Mouse (Mus musculus) frontal cortex, postnatal 25 days (tissue): ENCODE results near the gene Glud1.
"Not testable (repeated sequence)": the region's sequence is repeated elsewhere in the genome, so short reads cannot be mapped to it uniquely, and the experiment has no call there.

Experiments
- DNase-seq, 2 experiments: peaks; one replicate each; pipeline ENCODE4 v3.0.0; 2022; ENCODE audit warnings: low spot score in 2 of 2

Gene Glud1

GRCm38 (mm10) chr14:34353326-34353725 is 42.8 kb downstream of the Glud1 start:
- DNase-seq = no peak

GRCm38 (mm10) chr14:34354456-34354855 is 43.9 kb downstream of the Glud1 start:
- no peak for DNase-seq

- DNase-seq = no peak
These were observed 44.8 kb downstream of the Glud1 start, which contains the start of gene Fam25c for GRCm38 (mm10) chr14:34355301-34355700. Gene Fam25c (minus strand): TSS chr14:34355433.

GRCm38 (mm10) chr14:34357671-34358455 is 47.3 kb downstream of the Glud1 start:
- DNase-seq = no peak

DNA sequence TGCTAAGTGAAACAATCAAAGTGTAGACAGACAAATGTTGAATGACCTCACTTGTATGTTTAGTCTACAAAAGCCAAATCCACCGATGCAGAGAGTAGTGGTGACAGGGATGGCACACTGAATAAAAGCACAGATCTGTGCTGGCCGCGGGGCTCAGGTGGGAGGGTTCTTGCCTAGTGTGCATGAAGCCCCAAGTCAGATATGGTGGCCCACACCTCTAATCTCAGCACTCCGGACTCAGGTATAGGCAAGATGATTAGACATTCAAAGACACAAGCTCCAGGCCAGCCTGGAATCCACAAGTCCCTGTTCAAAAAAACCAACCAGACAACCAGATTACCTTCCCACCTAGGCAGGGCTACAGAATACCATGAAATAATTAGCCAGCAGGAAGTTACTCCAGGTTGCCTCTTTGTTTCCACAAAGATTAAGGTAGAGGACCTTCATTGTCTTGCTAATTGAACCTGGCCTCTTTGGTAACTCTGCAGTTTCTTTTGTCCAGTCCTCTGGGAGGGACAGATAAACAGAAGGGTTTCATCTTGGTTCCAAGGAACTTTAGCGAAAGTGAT is 49.2 kb downstream of the Glud1 start:
- DNase-seq = no peak

DNA sequence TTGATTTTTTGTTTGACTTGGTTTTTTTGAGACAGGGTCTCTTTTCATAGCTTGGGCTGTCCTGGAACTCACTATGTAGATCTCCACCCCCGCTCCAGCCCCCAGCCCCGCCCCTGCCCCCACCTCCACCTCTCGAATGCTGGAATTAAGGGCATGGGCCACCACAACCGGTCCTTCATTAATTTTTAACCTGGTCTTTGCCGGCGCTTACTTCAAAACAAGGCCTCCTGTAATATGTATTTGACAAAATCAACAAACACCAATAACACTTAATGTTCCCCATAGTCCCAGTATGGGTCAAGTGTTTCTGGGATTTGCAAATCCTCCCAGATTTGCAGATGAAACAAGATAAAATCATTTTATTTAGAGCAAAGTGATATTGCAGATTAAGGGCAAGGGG is 49.7 kb downstream of the Glud1 start:
- DNase-seq = no peak

DNA sequence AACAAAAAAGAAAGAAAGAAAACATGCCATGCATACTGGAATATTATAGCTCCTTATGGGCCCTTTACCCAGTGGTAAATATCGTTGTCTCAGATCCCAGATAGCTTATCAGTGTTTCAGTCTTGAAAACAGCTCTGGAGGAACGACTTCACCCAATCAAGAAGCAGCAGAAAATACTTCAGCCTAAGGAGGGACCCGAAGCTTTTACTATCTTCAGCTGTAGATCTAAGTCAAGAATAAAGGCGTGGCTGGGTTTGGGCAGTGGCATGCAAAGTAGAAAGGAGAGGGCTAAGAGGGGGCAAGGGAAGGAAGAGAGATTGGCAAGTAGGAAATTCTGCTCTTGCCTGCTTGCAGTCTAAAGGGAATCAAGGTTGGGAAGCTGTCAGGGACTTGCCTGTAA is 51.6 kb downstream of the Glud1 start:
- DNase-seq = no peak

DNA sequence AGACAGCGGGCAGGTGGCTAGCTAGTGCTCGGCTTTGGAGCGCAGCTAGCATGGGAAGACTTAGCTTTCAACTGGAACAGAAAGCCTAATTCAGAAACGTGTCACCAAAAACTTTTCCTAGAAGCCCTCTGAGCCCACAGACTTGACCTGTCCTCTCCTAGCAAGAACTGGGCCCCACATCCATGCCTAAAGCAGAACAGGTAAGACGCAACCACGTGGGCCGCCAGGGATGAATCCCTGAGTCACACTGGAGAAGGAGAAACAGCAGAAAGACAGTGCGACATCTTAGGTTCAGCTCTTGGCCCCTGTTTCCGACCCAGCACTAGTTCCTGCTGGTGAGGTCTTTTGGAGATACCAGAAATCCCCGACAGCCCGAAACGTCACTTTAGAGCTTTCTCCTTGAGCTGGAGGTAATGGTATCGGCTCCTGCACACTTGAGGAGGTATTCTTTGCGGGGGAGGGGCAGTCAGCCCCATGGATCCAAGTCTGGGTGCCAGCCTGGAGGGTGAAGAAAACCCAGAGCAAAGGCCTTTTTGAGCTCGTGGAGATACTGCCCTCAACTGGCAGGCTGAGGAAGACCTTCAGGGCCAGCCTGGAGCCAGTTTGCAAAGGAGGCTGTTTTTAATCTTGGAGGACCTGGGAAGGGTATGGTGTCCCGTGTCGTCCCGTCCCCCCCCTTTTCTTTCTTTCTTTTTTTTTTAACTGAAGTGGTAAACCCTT is 52.4 kb downstream of the Glud1 start:
- peak; percentile 46 to 48 for DNase-seq

GRCm38 (mm10) chr14:34363490-34364253 is 53.1 kb downstream of the Glud1 start:
- DNase-seq = peak; percentile 19 to 25

GRCm38 (mm10) chr14:34364254-34365146 is 54.0 kb downstream of the Glud1 start:
- DNase-seq = not testable (repeated sequence)

DNA sequence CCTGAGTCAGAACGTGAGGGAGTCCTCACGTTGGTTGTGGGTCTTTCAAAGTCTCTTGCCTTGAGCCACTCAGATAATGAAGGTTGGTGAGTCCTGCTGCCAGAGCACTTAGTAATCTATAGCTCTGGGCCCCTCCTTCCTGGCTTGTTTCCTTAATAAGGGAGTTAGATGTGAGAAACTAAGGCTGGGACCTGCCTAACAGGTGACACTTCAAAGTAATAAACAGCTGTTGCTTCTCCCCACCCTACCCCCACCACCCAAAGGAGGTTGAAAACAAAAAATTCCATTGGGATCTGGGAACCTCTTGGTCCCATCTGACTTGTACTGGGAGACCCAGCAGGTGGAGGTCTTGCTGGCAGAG is 54.6 kb downstream of the Glud1 start:
- no peak for DNase-seq

DNA sequence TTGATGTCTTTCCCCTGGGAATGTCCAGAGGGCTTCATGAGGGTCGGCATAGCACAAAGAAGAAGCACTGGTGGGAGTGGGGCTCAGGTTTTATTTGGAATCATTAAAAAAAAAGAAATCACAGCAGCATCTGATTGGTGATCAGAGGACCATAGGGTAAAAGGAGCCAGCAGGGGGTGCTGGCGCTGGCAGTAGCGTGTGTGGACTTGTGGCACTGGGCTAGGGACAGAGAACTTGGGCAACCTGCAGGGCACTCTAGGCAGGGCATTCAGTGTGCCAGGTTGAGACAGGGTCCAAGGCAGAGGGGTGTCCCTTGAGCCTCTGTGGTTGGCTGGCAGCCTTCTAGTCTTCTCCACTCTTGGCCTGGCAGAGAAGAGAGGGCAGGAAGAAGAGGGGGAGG is 59.7 kb downstream of the Glud1 start:
- DNase-seq = no peak

GRCm38 (mm10) chr14:34370921-34371320 is 60.4 kb downstream of the Glud1 start:
- DNase-seq = no peak

GRCm38 (mm10) chr14:34371763-34372162 is 61.2 kb downstream of the Glud1 start:
- no peak for DNase-seq

DNA sequence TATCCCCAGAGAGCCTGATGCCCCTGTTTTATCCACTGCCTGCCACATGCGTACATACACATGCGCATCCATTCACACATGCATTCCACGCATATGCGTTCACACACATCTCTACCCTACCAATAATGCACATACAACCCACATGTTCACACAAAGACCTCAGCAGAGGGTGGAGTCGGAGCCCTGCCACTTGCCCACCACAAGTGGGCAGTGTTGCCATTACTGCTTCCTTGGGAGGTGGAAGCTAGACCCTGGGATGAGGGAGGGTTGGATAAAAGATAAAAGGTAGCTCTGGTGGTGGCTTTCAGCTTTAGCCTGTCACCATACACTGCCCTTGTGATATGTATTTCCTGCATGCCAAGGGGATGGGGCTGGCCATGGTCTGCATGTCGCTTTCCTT is 62.1 kb downstream of the Glud1 start:
- DNase-seq = peak; percentile 41 to 42

- DNase-seq = no peak
These were observed 63.1 kb downstream of the Glud1 start for GRCm38 (mm10) chr14:34373581-34373980.

DNA sequence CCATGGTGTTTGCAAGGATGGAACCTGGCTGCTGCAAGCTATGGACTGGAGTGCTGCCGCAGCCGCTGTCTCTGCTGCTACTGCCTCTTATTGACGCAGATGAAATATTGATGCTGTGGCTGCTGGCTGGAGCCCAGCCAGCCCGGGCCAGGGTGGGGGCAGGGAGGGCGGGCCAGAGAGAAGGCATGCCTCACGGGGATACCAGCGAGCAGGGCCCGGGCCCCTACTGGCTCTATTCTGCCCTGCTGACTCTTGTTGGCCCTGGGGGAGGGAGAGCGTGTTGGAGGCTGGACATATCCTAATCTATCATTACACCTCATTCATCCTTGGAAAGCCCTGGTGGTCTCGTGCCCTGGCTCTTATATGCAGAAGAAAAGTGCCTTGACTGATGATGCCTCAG is 64.0 kb downstream of the Glud1 start, which contains the start of gene Sncg:
Gene Sncg (minus strand): TSS at position 213 of the 400 bp plus-strand sequence.
- no peak for DNase-seq

GRCm38 (mm10) chr14:34375415-34375904 is 64.9 kb downstream of the Glud1 start, which contains the start of gene Mmrn2:
Gene Mmrn2 (plus strand): TSS chr14:34375465.
- DNase-seq = no peak

DNA sequence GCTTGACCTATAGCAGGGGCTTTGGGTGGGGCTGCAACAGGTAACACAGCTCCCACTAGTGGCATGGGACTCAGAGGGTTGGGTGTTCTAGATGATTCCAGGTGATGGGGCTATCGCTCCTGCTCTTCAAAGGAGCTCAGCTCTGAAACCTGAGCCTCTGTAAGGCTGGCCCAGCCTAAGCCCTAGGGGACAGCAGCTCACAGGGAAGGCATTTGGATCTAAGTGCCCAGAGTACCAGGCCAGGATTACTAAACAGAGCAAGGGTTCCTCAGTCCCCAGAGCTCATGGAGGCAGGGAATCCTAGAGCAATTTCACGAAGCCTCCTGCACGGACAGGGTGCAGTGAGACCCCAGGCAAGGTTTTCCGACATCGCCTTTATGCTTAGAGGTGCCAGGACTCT is 65.4 kb downstream of the Glud1 start:
- no peak for DNase-seq

DNA sequence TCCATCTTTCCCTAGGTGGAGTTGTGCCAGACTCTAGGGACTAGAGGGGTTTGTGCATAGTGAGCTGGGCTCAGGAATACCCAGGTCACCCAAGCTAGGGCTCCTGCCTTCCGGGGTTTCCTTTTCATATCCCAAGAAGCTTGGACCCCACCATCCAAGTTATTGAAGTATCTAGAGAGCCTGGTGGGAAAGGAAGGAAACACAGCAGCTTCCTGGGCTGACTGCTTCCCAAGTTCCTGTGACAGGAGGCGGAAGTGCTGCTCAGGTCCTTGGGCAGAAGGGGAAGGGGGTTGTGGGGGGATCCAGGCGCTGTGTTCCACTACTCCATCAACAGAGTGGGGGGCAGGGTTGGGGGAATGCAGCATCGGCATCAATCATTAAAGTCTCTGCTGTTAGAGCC is 66.6 kb downstream of the Glud1 start:
- DNase-seq = no peak
